Mouse (Mus musculus): ENCODE results near the gene Creld2. TPM values are rescaled to one million over a fixed set of nuclear protein-coding genes. Genes with fewer than 3 reads are reported as not detected.

Gene Creld2
- total RNA-seq, 2 experiments from 2014 or later, result 29.7 to 30.6 TPM

GRCm38 (mm10) chr15:88828800-88829705 is 9.6 kb downstream of the Creld2 start:
- DNase-seq (ENCODE audit: low spot score in 2 of 2), result peak; percentile 70 to 91

GRCm38 (mm10) chr15:88829791-88830440 is 10.5 kb downstream of the Creld2 start:
- DNase-seq (ENCODE audit: low spot score in 2 of 2), result no peak

GRCm38 (mm10) chr15:88830696-88831095 is 11.2 kb downstream of the Creld2 start:
- DNase-seq (ENCODE audit: low spot score in 2 of 2), result no peak

GRCm38 (mm10) chr15:88831482-88831881 is 12.0 kb downstream of the Creld2 start:
- DNase-seq (ENCODE audit: low spot score in 2 of 2), result no peak

- no peak for DNase-seq (ENCODE audit: low spot score in 2 of 2)
These were observed 13.1 kb downstream of the Creld2 start for GRCm38 (mm10) chr15:88832536-88832935.

- DNase-seq (ENCODE audit: low spot score in 2 of 2), result no peak
These were observed 16.6 kb downstream of the Creld2 start for GRCm38 (mm10) chr15:88836031-88836430.

GRCm38 (mm10) chr15:88836571-88836970 is 17.1 kb downstream of the Creld2 start:
- DNase-seq (ENCODE audit: low spot score in 2 of 2), result no peak

GRCm38 (mm10) chr15:88837199-88837932 is 17.9 kb downstream of the Creld2 start:
- peak; percentile 48 to 59 for DNase-seq (ENCODE audit: low spot score in 2 of 2)

GRCm38 (mm10) chr15:88837977-88838376 is 18.5 kb downstream of the Creld2 start:
- DNase-seq (ENCODE audit: low spot score in 2 of 2), result no peak

- peak; percentile 62 to 81 for DNase-seq (ENCODE audit: low spot score in 2 of 2)
These were observed 19.8 kb downstream of the Creld2 start for GRCm38 (mm10) chr15:88839271-88839670.

GRCm38 (mm10) chr15:88840126-88840525 is 20.7 kb downstream of the Creld2 start:
- peak in 1 of 2 experiments; percentile 55 for DNase-seq (ENCODE audit: low spot score in 2 of 2)

GRCm38 (mm10) chr15:88841160-88841559 is 21.7 kb downstream of the Creld2 start:
- no peak for DNase-seq (ENCODE audit: low spot score in 2 of 2)

- DNase-seq (ENCODE audit: low spot score in 2 of 2), result no peak
These were observed 22.3 kb downstream of the Creld2 start for GRCm38 (mm10) chr15:88841580-88842299.

- no peak for DNase-seq (ENCODE audit: low spot score in 2 of 2)
These were observed 22.8 kb downstream of the Creld2 start for GRCm38 (mm10) chr15:88842300-88842673.

GRCm38 (mm10) chr15:88843486-88844097 is 24.1 kb downstream of the Creld2 start:
- DNase-seq (ENCODE audit: low spot score in 2 of 2), result peak in 1 of 2 experiments; percentile 51

- no peak for DNase-seq (ENCODE audit: low spot score in 2 of 2)
These were observed 25.5 kb downstream of the Creld2 start for GRCm38 (mm10) chr15:88844966-88845365.

GRCm38 (mm10) chr15:88848661-88849060 is 29.2 kb downstream of the Creld2 start:
- no peak for DNase-seq (ENCODE audit: low spot score in 2 of 2)

GRCm38 (mm10) chr15:88849621-88850020 is 30.2 kb downstream of the Creld2 start:
- no peak for DNase-seq (ENCODE audit: low spot score in 2 of 2)

GRCm38 (mm10) chr15:88850146-88850826 is 30.8 kb downstream of the Creld2 start:
- DNase-seq (ENCODE audit: low spot score in 2 of 2), result peak; percentile 67 to 92

GRCm38 (mm10) chr15:88851076-88851475 is 31.6 kb downstream of the Creld2 start:
- DNase-seq (ENCODE audit: low spot score in 2 of 2), result no peak
